Mouse (Mus musculus): ENCODE data around the gene Atp6ap2. TPM values are rescaled to one million over a fixed set of nuclear protein-coding genes. Genes with fewer than 3 reads are reported as not detected.
"Not testable (repeated sequence)": the region's sequence is repeated elsewhere in the genome, so short reads cannot be mapped to it uniquely, and the experiment has no call there.

Atp6ap2 gene
- polyA plus RNA-seq, 1 experiment = 41.4 TPM

- whole genome bisulfite sequencing = 0% methylated on average over 15 of the region's 18 CpGs
- Histone ChIP-seq H3K27ac (ENCODE audit: insufficient read depth, low read depth, low read length) (peak overlapping the region; percentile 45; the same call in 1 of the 2 replicates), H3K27me3 (replicated peaks; ENCODE audit: control insufficient read depth, insufficient read depth, low read length) (no peaks in the 10 kb centered on the region), H3K4me1 (ENCODE audit: control insufficient read depth, insufficient read depth, low read length) (peaks cover 8% of the 10 kb centered on the region; the same call in 1 of the 2 replicates), H3K4me3 (ENCODE audit: insufficient read depth, low read depth, low read length) (peak overlapping the region; percentile 86), H3K36me3 (ENCODE audit: control insufficient read depth, insufficient read depth, low read length) (no peaks in the 10 kb centered on the region)
- DNase-seq = no peak
- TF ChIP-seq CTCF (conservative IDR thresholded peaks at IDR 0.05; ENCODE audit: insufficient read depth, insufficient read length, low read depth, low read length) = no peak
- TF ChIP-seq POLR2A (IDR thresholded peaks at IDR 0.05; ENCODE audit: low read depth, low read length) = no peak
Observed at GRCm38 (mm10) chrX:12587958-12588355, 356 bp downstream of the Atp6ap2 start.

- Histone ChIP-seq H3K27ac (ENCODE audit: insufficient read depth, low read depth, low read length) (no peak overlapping the region; the same call in 1 of the 2 replicates), H3K4me1 (ENCODE audit: control insufficient read depth, insufficient read depth, low read length) (peaks cover 8% of the 10 kb centered on the region; the same call in 1 of the 2 replicates), H3K4me3 (ENCODE audit: insufficient read depth, low read depth, low read length) (no peak overlapping the region), H3K36me3 (ENCODE audit: control insufficient read depth, insufficient read depth, low read length) (no peaks in the 10 kb centered on the region), H3K27me3 (replicated peaks; ENCODE audit: control insufficient read depth, insufficient read depth, low read length) (no peaks in the 10 kb centered on the region)
- TF ChIP-seq POLR2A (IDR thresholded peaks at IDR 0.05; ENCODE audit: low read depth, low read length) (no peak), CTCF (conservative IDR thresholded peaks at IDR 0.05; ENCODE audit: insufficient read depth, insufficient read length, low read depth, low read length) (no peak)
- no peak for DNase-seq
- 59% methylated on average over 8 of the region's 8 CpGs for WGBS
Observed at GRCm38 (mm10) chrX:12591401-12591943, 3.9 kb downstream of the Atp6ap2 start.

- Histone ChIP-seq H3K36me3 (ENCODE audit: control insufficient read depth, insufficient read depth, low read length) (0 out of 2 replicates have a peak, but pooled peaks cover 1% of the 10 kb centered on the region), H3K27me3 (replicated peaks; ENCODE audit: control insufficient read depth, insufficient read depth, low read length) (no peaks in the 10 kb centered on the region), H3K27ac (ENCODE audit: insufficient read depth, low read depth, low read length) (no peak overlapping the region), H3K4me3 (ENCODE audit: insufficient read depth, low read depth, low read length) (no peak overlapping the region), H3K4me1 (ENCODE audit: control insufficient read depth, insufficient read depth, low read length) (peaks cover 8% of the 10 kb centered on the region; the same call in 1 of the 2 replicates)
- TF ChIP-seq POLR2A (IDR thresholded peaks at IDR 0.05; ENCODE audit: low read depth, low read length) (no peak), CTCF (conservative IDR thresholded peaks at IDR 0.05; ENCODE audit: insufficient read depth, insufficient read length, low read depth, low read length) (no peak)
- DNase-seq = peak; percentile 62
- 17% methylated on average over 5 of the region's 5 CpGs for WGBS
Observed at GRCm38 (mm10) chrX:12592011-12592410, 4.4 kb downstream of the Atp6ap2 start.

- H3K27me3 ChIP-seq (replicated peaks; ENCODE audit: control insufficient read depth, insufficient read depth, low read length) = no peaks in the 10 kb centered on the region
- WGBS = 78% methylated on average over 5 of the region's 5 CpGs
- no peak overlapping the region for H3K4me3 ChIP-seq (ENCODE audit: insufficient read depth, low read depth, low read length)
- DNase-seq = no peak
- H3K27ac ChIP-seq (ENCODE audit: insufficient read depth, low read depth, low read length) = no peak overlapping the region
- peaks cover 5% of the 10 kb centered on the region; the same call in 1 of the 2 replicates for H3K4me1 ChIP-seq (ENCODE audit: control insufficient read depth, insufficient read depth, low read length)
- 0 out of 2 replicates have a peak, but pooled peaks cover 1% of the 10 kb centered on the region for H3K36me3 ChIP-seq (ENCODE audit: control insufficient read depth, insufficient read depth, low read length)
- TF ChIP-seq CTCF (conservative IDR thresholded peaks at IDR 0.05; ENCODE audit: insufficient read depth, insufficient read length, low read depth, low read length) = no peak
- TF ChIP-seq POLR2A (IDR thresholded peaks at IDR 0.05; ENCODE audit: low read depth, low read length) = no peak
Observed at GRCm38 (mm10) chrX:12593824-12594223, 6.2 kb downstream of the Atp6ap2 start.

DNA sequence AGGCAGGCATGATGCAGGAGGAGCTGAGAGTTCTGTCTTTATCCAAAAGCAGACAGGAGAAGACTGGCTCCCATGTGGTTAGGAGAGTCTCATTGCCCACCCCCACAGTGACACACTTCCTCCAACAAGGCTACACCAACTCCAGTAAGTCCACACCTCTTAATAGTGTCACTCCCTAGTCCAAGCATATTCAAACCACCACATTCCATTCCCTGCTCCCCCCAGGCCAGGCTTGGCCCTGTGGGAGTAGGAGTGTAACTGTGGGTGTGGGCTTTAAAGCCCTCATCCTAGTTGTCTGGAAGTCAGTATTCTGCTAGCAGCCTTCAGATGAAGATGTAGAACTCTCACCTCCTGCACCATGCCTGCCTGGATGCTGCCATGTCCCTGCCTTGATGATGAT is 22.9 kb downstream of the Atp6ap2 start:
- H3K4me3 ChIP-seq (ENCODE audit: insufficient read depth, low read depth, low read length); DNase-seq; H3K36me3 ChIP-seq (ENCODE audit: control insufficient read depth, insufficient read depth, low read length); H3K27ac ChIP-seq (ENCODE audit: insufficient read depth, low read depth, low read length); H3K4me1 ChIP-seq (ENCODE audit: control insufficient read depth, insufficient read depth, low read length); H3K27me3 ChIP-seq (replicated peaks; ENCODE audit: control insufficient read depth, insufficient read depth, low read length): not testable (repeated sequence)

DNA sequence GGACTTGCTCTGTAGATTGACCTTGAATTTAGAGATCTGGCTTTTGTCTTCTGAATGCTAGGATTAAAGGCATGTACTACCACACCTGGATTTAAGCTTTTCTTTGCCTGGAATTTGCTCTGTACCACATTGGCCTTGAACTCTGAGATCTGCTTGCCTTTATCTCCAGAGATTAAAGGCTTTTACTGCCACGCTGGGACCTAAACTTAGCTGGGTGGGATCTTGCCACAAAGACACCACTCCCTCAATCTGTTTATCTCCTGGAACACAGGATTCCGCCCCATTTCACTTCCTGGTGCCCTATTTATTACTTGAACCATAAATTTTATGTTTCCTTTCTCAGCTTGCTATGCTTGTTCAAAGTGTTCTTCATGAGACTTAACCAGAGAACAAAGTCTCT is 23.6 kb downstream of the Atp6ap2 start:
- no peak for DNase-seq
- no peak for TF ChIP-seq CTCF (conservative IDR thresholded peaks at IDR 0.05; ENCODE audit: insufficient read depth, insufficient read length, low read depth, low read length)
- Histone ChIP-seq H3K27me3 (replicated peaks; ENCODE audit: control insufficient read depth, insufficient read depth, low read length) (no peaks in the 10 kb centered on the region), H3K4me3 (ENCODE audit: insufficient read depth, low read depth, low read length) (no peak overlapping the region), H3K36me3 (ENCODE audit: control insufficient read depth, insufficient read depth, low read length) (no peaks in the 10 kb centered on the region), H3K27ac (ENCODE audit: insufficient read depth, low read depth, low read length) (no peak overlapping the region), H3K4me1 (ENCODE audit: control insufficient read depth, insufficient read depth, low read length) (no peaks in the 10 kb centered on the region)
- WGBS = 47% methylated on average over 2 of the region's 2 CpGs

GRCm38 (mm10) chrX:12612360-12612759 is 24.8 kb downstream of the Atp6ap2 start:
- not testable (repeated sequence) for H3K4me1 ChIP-seq (ENCODE audit: control insufficient read depth, insufficient read depth, low read length); H3K27me3 ChIP-seq (replicated peaks; ENCODE audit: control insufficient read depth, insufficient read depth, low read length); DNase-seq; H3K36me3 ChIP-seq (ENCODE audit: control insufficient read depth, insufficient read depth, low read length); H3K4me3 ChIP-seq (ENCODE audit: insufficient read depth, low read depth, low read length); H3K27ac ChIP-seq (ENCODE audit: insufficient read depth, low read depth, low read length)
- WGBS = 76% methylated on average over 1 of the region's 1 CpGs

DNA sequence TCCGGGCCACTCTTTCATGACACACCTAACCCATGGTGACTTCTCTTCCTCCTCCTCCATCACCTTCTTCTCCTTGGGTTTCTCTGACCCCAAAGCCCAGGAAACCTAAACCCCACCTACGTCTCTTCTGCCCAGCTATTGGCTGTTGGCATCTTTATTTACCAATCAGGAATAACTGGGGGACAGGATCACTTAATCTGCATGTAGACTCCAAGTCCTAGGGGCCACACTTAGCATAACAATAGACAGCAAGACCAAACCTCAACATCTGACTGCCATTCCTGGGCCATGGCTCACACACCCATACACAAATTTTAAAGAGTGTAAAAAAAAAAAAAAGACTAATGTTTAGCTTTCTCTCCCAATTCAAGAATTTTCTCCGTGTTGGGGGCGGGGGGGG is 37.5 kb downstream of the Atp6ap2 start:
- TF ChIP-seq POLR2A (IDR thresholded peaks at IDR 0.05; ENCODE audit: low read depth, low read length) (no peak), CTCF (conservative IDR thresholded peaks at IDR 0.05; ENCODE audit: insufficient read depth, insufficient read length, low read depth, low read length) (no peak)
- 73% methylated on average over 4 of the region's 4 CpGs for WGBS
- Histone ChIP-seq H3K27me3 (replicated peaks; ENCODE audit: control insufficient read depth, insufficient read depth, low read length) (no peaks in the 10 kb centered on the region), H3K4me3 (ENCODE audit: insufficient read depth, low read depth, low read length) (no peak overlapping the region), H3K36me3 (ENCODE audit: control insufficient read depth, insufficient read depth, low read length) (no peaks in the 10 kb centered on the region), H3K27ac (ENCODE audit: insufficient read depth, low read depth, low read length) (no peak overlapping the region), H3K4me1 (ENCODE audit: control insufficient read depth, insufficient read depth, low read length) (no peaks in the 10 kb centered on the region)
- DNase-seq = no peak
